Mouse (Mus musculus) bone marrow macrophage, adult 2 months (primary cell): ENCODE measurements around the gene Tmprss13.

ENCODE experiments used
- CTCF ChIP-seq: IDR thresholded peaks from 2 replicates; pipeline ENCODE4 v1.5.1; 2012; ENCODE audit warnings: low read depth, mild to moderate bottlenecking, low read length, moderate library complexity
- POLR2A ChIP-seq: IDR thresholded peaks from 2 replicates; pipeline ENCODE4 v1.6.1; 2012; ENCODE audit warnings: mild to moderate bottlenecking, low read depth, low read length, borderline replicate concordance

DNA sequence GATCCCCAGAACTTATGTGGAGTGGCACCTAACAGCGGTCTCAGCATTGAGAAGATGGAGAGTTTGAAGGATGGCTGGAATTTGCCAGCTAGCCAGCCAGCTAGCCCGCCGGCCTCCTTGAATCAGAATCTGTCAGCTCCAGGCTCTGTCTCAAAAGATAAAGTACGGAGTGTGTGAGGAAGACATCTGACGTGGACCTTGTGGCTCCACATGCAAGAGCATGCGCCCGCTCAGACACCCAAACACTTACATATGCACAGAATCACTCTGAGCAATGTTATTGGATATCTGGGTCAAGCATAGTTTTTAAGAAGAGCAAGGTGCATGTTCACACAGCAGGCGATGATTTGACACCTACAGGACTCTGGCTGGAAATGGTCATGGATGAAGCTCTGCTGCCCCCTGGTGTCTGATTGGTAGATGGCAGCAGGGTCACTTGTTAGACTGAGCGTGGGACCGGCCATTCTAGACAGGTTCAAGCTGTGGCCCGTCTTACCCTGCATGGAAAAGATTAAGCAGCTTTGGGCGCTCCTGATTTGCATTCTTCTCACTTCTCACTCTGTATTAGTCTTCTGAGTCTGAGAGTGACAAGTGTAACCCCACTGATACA, 69.6 kb downstream of the Tmprss13 start:
- TF ChIP-seq POLR2A (no peak), CTCF (peak; percentile 88)
